Mouse (Mus musculus) E14TG2a.4 (cell line): Measurements from ENCODE around the gene Polg.

ENCODE experiments used
- CTCF ChIP-seq: conservative IDR thresholded peaks from 2 replicates; pipeline ENCODE4 v1.5.1; 2014; ENCODE audit warnings: low read length
- POU5F1 ChIP-seq: IDR thresholded peaks from 2 replicates; pipeline ENCODE4 v1.6.1; 2014; ENCODE audit warnings: low read length, borderline replicate concordance

DNA sequence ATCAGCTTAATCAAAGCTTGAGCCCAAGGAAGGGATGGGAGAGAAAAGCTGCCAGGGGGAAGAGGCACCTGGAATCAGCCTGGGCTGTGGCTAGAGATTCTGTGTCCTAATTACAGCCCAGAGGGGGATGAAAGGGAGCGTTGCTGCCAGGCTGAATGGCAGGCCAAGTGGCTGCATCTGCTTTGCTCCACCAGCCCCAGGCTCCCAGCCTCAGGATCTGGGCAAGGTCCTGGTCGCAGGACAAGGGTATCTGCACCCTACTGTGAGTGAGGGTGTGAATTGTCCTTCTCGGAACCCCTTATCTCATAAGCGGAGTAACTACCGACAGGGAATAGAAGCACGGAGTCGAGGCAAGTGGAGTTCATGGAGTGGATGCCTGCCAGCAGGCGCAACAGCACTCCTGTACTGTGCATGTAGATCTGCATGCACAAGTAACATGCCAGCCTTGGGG, 35.4 kb upstream of the Polg start:
- TF ChIP-seq CTCF (no peak), POU5F1 (no peak)
